Mouse (Mus musculus): ENCODE measurements around the gene Vsig8. TPM values are rescaled to one million over a fixed set of nuclear protein-coding genes. Genes with fewer than 3 reads are reported as not detected.

Gene Vsig8
- polyA plus RNA-seq, 1 experiment: not detected

- Histone ChIP-seq H3K4me1 (ENCODE audit: control insufficient read depth, insufficient read depth, low read length) (no peaks in the 10 kb centered on the region; the same call in 1 of the 2 replicates), H3K4me3 (replicated peaks; ENCODE audit: control insufficient read depth, low read depth, low read length) (no peak overlapping the region), H3K27ac (ENCODE audit: control insufficient read depth, insufficient read depth, low read depth, low read length, poor library complexity) (no peak overlapping the region)
- WGBS: 72% methylated on average over 4 of the region's 4 CpGs
- TF ChIP-seq POLR2A (IDR thresholded peaks at IDR 0.05; ENCODE audit: borderline replicate concordance, control insufficient read depth, low read depth, low read length) (no peak), CTCF (IDR thresholded peaks at IDR 0.05; ENCODE audit: control insufficient read depth, insufficient read depth, low read length) (no peak)
Measured at GRCm38 (mm10) chr1:172585026-172585425, 29.3 kb downstream of the Vsig8 start.

GRCm38 (mm10) chr1:172585612-172586567 is 30.2 kb downstream of the Vsig8 start:
- WGBS: 78% methylated on average over 26 of the region's 26 CpGs

GRCm38 (mm10) chr1:172590385-172590784 is 34.6 kb downstream of the Vsig8 start, which contains the start of gene Slamf8:
Slamf8 (minus strand) TSS chr1:172590568.
- 25% methylated on average over 7 of the region's 7 CpGs for WGBS
- H3K4me3 ChIP-seq (replicated peaks; ENCODE audit: control insufficient read depth, low read depth, low read length): no peak within 1 kb of the TSS
- H3K27ac ChIP-seq (ENCODE audit: control insufficient read depth, insufficient read depth, low read depth, low read length, poor library complexity): no peak within 1 kb of the TSS
- TF ChIP-seq POLR2A (IDR thresholded peaks at IDR 0.05; ENCODE audit: borderline replicate concordance, control insufficient read depth, low read depth, low read length) (no peak), CTCF (IDR thresholded peaks at IDR 0.05; ENCODE audit: control insufficient read depth, insufficient read depth, low read length) (no peak)
- H3K4me1 ChIP-seq (ENCODE audit: control insufficient read depth, insufficient read depth, low read length): peaks cover 1% of the 10 kb centered on the region; the same call in 1 of the 2 replicates

More at GRCm38 (mm10) chr1:172585612-172586567, 30.2 kb downstream of the Vsig8 start:
- H3K4me3 ChIP-seq (replicated peaks; ENCODE audit: control insufficient read depth, low read depth, low read length): no peak overlapping the region
- TF ChIP-seq POLR2A (IDR thresholded peaks at IDR 0.05; ENCODE audit: borderline replicate concordance, control insufficient read depth, low read depth, low read length) (no peak), CTCF (IDR thresholded peaks at IDR 0.05; ENCODE audit: control insufficient read depth, insufficient read depth, low read length) (no peak)
- peaks cover 1% of the 10 kb centered on the region; the same call in 1 of the 2 replicates for H3K4me1 ChIP-seq (ENCODE audit: control insufficient read depth, insufficient read depth, low read length)
- H3K27ac ChIP-seq (ENCODE audit: control insufficient read depth, insufficient read depth, low read depth, low read length, poor library complexity): no peak overlapping the region

GRCm38 (mm10) chr1:172593321-172593720 is 37.6 kb downstream of the Vsig8 start:
- no peak overlapping the region for H3K4me3 ChIP-seq (replicated peaks; ENCODE audit: control insufficient read depth, low read depth, low read length)
- WGBS: 66% methylated on average over 3 of the region's 3 CpGs

GRCm38 (mm10) chr1:172593956-172594355 is 38.2 kb downstream of the Vsig8 start:
- H3K4me1 ChIP-seq (ENCODE audit: control insufficient read depth, insufficient read depth, low read length): peaks cover 1% of the 10 kb centered on the region; the same call in 1 of the 2 replicates
- 0% methylated on average over 2 of the region's 2 CpGs for WGBS
- no peak for TF ChIP-seq POLR2A (IDR thresholded peaks at IDR 0.05; ENCODE audit: borderline replicate concordance, control insufficient read depth, low read depth, low read length)
- TF ChIP-seq CTCF (IDR thresholded peaks at IDR 0.05; ENCODE audit: control insufficient read depth, insufficient read depth, low read length): no peak
- no peak overlapping the region for H3K27ac ChIP-seq (ENCODE audit: control insufficient read depth, insufficient read depth, low read depth, low read length, poor library complexity)
- no peak overlapping the region for H3K4me3 ChIP-seq (replicated peaks; ENCODE audit: control insufficient read depth, low read depth, low read length)

More at GRCm38 (mm10) chr1:172593321-172593720, 37.6 kb downstream of the Vsig8 start:
- Histone ChIP-seq H3K4me1 (ENCODE audit: control insufficient read depth, insufficient read depth, low read length) (peaks cover 1% of the 10 kb centered on the region; the same call in 1 of the 2 replicates), H3K27ac (ENCODE audit: control insufficient read depth, insufficient read depth, low read depth, low read length, poor library complexity) (no peak overlapping the region)
- TF ChIP-seq CTCF (IDR thresholded peaks at IDR 0.05; ENCODE audit: control insufficient read depth, insufficient read depth, low read length) (no peak), POLR2A (IDR thresholded peaks at IDR 0.05; ENCODE audit: borderline replicate concordance, control insufficient read depth, low read depth, low read length) (no peak)

- no peak overlapping the region for H3K4me3 ChIP-seq (replicated peaks; ENCODE audit: control insufficient read depth, low read depth, low read length)
- TF ChIP-seq CTCF (IDR thresholded peaks at IDR 0.05; ENCODE audit: control insufficient read depth, insufficient read depth, low read length) (peak; percentile 37), POLR2A (IDR thresholded peaks at IDR 0.05; ENCODE audit: borderline replicate concordance, control insufficient read depth, low read depth, low read length) (no peak)
- H3K4me1 ChIP-seq (ENCODE audit: control insufficient read depth, insufficient read depth, low read length): peaks cover 1% of the 10 kb centered on the region; the same call in 1 of the 2 replicates
- H3K27ac ChIP-seq (ENCODE audit: control insufficient read depth, insufficient read depth, low read depth, low read length, poor library complexity): no peak overlapping the region
Measured at GRCm38 (mm10) chr1:172594495-172594894, 38.8 kb downstream of the Vsig8 start.

GRCm38 (mm10) chr1:172602326-172602725 is 46.6 kb downstream of the Vsig8 start, which contains the start of gene Fcrl6:
Fcrl6 (minus strand) TSS chr1:172602551.
- TF ChIP-seq CTCF (IDR thresholded peaks at IDR 0.05; ENCODE audit: control insufficient read depth, insufficient read depth, low read length) (no peak), POLR2A (IDR thresholded peaks at IDR 0.05; ENCODE audit: borderline replicate concordance, control insufficient read depth, low read depth, low read length) (no peak)
- no peak within 1 kb of the TSS for H3K4me3 ChIP-seq (replicated peaks; ENCODE audit: control insufficient read depth, low read depth, low read length)
- no peak within 1 kb of the TSS for H3K27ac ChIP-seq (ENCODE audit: control insufficient read depth, insufficient read depth, low read depth, low read length, poor library complexity)
- 45% methylated on average over 1 of the region's 1 CpGs for WGBS
- H3K4me1 ChIP-seq (ENCODE audit: control insufficient read depth, insufficient read depth, low read length): no peaks in the 10 kb centered on the region

- no peak overlapping the region for H3K4me3 ChIP-seq (replicated peaks; ENCODE audit: control insufficient read depth, low read depth, low read length)
- H3K4me1 ChIP-seq (ENCODE audit: control insufficient read depth, insufficient read depth, low read length): no peaks in the 10 kb centered on the region
- 84% methylated on average over 10 of the region's 10 CpGs for WGBS
- no peak overlapping the region for H3K27ac ChIP-seq (ENCODE audit: control insufficient read depth, insufficient read depth, low read depth, low read length, poor library complexity)
- TF ChIP-seq CTCF (IDR thresholded peaks at IDR 0.05; ENCODE audit: control insufficient read depth, insufficient read depth, low read length) (no peak), POLR2A (IDR thresholded peaks at IDR 0.05; ENCODE audit: borderline replicate concordance, control insufficient read depth, low read depth, low read length) (no peak)
Measured at GRCm38 (mm10) chr1:172611304-172611703, 55.6 kb downstream of the Vsig8 start.

All from bone marrow, adult 2 months (tissue).